Mouse (Mus musculus) forebrain, embryonic 12.5 days (tissue): ENCODE measurements at regions not wholly inside any gene's neighbourhood (a gene's known extent, or its start where the extent isn't known, plus 50 kb on each side); places are given as distances from the start of the nearest gene placed in this dataset.

Experiments used
- ATAC-seq: fragments of 200-750 bp; cut with Nextera tagmentation; 2 replicates; pipeline ENCODE4 v1.8.0; 2017; ENCODE audit warnings: moderate TSS enrichment; ENCODE audit not compliant: low FRiP score
- H3K27ac ChIP-seq: fragments of 300-500 bp; sonication (generic); 2 replicates; pipeline ENCODE4 v1.5.1; 2016; ENCODE audit warnings: mild to moderate bottlenecking
- H3K27me3 ChIP-seq: fragments of 300-500 bp; sonication (generic); 2 replicates; pipeline ENCODE4 v1.6.1; 2016; ENCODE audit warnings: mild to moderate bottlenecking
- H3K36me3 ChIP-seq: fragments of 300-500 bp; sonication (generic); replicated peaks from 2 replicates; pipeline ENCODE4 v1.6.1; 2016; ENCODE audit warnings: mild to moderate bottlenecking
- H3K4me1 ChIP-seq: fragments of 300-500 bp; sonication (generic); 2 replicates; pipeline ENCODE4 v1.6.1; 2016
- H3K4me2 ChIP-seq: fragments of 300-500 bp; sonication (generic); 2 replicates; pipeline ENCODE4 v1.6.1; 2016; ENCODE audit warnings: mild to moderate bottlenecking, moderate library complexity
- H3K4me3 ChIP-seq: fragments of 300-500 bp; sonication (generic); replicated peaks from 2 replicates; pipeline ENCODE4 v1.5.1; 2016; ENCODE audit warnings: mild to moderate bottlenecking
- H3K9ac ChIP-seq: fragments of 300-500 bp; sonication (generic); 2 replicates; pipeline ENCODE4 v1.6.1; 2016; ENCODE audit warnings: mild to moderate bottlenecking
- H3K9me3 ChIP-seq: fragments of 300-500 bp; sonication (generic); 2 replicates; pipeline ENCODE4 v1.6.1; 2016
- WGBS: fragments of 180-500 bp; shearing (Covaris S2); methylation state at CpG from one replicate; pipeline ENCODE4 v1.1.7; 2016; 5-methylcytosine and 5-hydroxymethylcytosine counted together

DNA sequence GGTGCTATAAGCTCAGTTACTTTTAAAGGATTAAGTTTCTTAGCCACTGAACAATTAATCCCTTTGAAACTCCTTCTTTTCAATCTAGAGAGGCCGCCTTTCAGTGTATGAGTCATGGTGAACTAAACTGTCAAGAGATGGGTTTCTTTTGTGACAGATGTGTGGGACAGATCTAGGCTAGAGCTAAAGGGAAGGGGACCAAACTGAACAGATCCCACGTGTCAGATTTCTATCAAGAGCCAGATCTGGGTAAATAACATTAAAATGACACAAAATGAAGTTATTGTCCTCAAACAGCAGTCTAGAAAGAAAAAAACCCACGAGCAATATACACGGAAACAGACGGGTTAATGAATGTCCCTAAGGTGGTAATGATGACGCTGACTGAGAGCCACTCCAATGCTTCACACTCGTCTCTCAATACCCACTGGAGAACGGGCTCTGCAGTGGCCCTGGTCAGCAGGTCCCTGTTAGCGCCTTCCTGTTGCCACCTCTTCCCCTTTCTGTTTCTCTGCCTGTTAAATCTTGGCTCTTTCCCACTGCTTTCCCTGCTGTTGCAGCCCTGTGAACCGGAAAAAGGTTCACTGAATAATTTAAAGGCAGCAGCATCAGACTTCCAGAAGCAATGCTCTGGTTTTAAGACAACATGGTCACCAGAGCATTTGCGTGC, 52.7 kb upstream of the Rab3gap2 start:
- no peaks in the 10 kb centered on the region for H3K36me3 ChIP-seq
- no peaks in the 10 kb centered on the region for H3K9me3 ChIP-seq
- peak; percentile 33; the same call in 1 of the 2 replicates for ATAC-seq
- H3K27me3 ChIP-seq, result no peaks in the 10 kb centered on the region
- no peak overlapping the region for H3K9ac ChIP-seq
- H3K4me1 ChIP-seq, result peaks cover 18% of the 10 kb centered on the region
- H3K4me2 ChIP-seq, result no peak overlapping the region
- H3K27ac ChIP-seq, result no peak overlapping the region
- 38% methylated on average over 11 of the region's 11 CpGs for WGBS
- H3K4me3 ChIP-seq, result no peak overlapping the region

DNA sequence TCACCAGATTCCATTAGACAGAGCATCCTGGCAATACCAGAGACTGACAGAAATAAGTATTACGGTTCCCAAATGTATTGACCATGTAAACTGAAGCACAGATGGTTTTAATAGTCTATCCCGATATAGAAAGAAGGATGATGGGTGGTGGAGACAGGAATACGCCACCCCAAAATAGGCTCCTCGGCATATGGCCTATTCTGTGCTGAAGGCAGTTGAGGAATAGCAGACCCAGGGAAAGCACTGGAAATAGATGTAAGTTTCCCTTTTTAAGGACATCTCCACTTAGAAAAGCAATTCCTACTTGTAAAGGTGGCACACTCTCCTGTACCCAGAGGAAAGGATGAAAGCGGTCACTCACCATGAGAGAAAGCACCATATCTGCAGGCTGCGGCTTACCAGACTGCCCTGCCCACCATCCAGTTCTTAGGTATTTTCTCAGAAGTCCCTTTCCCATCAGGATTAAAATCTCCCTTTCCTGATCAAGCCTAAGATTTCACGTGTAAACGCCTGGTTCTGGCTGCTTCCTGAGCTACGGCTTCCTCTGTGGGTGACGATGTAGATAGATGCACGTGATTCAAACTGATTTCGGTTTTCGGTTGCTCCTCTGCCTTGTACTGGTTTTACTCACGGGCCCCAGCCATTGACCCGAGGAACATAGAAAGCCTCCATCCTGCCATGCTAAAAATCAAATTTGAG, 53.3 kb upstream of the Rab3gap2 start:
- Histone ChIP-seq H3K27ac (no peak overlapping the region), H3K9me3 (no peaks in the 10 kb centered on the region), H3K4me3 (no peak overlapping the region), H3K4me1 (peaks cover 18% of the 10 kb centered on the region), H3K36me3 (no peaks in the 10 kb centered on the region), H3K4me2 (no peak overlapping the region), H3K9ac (no peak overlapping the region), H3K27me3 (no peaks in the 10 kb centered on the region)
- 59% methylated on average over 15 of the region's 15 CpGs for WGBS
- no peak for ATAC-seq

- Histone ChIP-seq H3K9ac (no peak overlapping the region), H3K9me3 (no peaks in the 10 kb centered on the region), H3K27ac (no peak overlapping the region), H3K4me1 (no peaks in the 10 kb centered on the region; the same call in 1 of the 2 replicates), H3K4me3 (no peak overlapping the region), H3K36me3 (no peaks in the 10 kb centered on the region), H3K27me3 (no peaks in the 10 kb centered on the region), H3K4me2 (no peak overlapping the region)
- 97% methylated on average over 1 of the region's 1 CpGs for WGBS
- no peak for ATAC-seq
These were observed 59.1 kb upstream of the Rab3gap2 start for GRCm38 (mm10) chr1:185144791-185145190.

DNA sequence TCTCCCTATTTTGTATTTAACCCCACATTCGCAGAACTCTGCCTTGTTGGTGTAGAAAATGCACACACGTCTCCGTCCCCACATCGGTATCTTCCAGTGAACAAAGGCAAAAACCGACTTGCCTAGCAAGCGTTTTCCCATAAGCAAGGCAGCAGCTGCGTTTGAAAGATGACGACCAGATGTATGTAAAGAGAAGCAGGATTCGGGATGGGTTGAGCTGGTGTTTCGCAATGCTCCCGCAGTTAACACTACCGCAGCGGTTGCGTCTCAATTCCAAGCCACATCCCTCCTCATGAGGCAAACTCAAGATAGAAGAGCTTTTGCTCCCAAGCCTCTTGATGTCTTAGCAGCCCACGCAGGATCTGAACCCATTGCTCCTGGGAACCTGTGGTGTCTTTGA, 59.9 kb upstream of the Rab3gap2 start:
- ATAC-seq, result no peak
- no peaks in the 10 kb centered on the region for H3K9me3 ChIP-seq
- no peaks in the 10 kb centered on the region for H3K36me3 ChIP-seq
- no peak overlapping the region for H3K27ac ChIP-seq
- H3K27me3 ChIP-seq, result no peaks in the 10 kb centered on the region
- 92% methylated on average over 15 of the region's 15 CpGs for WGBS
- no peaks in the 10 kb centered on the region for H3K4me1 ChIP-seq
- H3K4me3 ChIP-seq, result no peak overlapping the region
- H3K4me2 ChIP-seq, result no peak overlapping the region
- no peak overlapping the region for H3K9ac ChIP-seq

DNA sequence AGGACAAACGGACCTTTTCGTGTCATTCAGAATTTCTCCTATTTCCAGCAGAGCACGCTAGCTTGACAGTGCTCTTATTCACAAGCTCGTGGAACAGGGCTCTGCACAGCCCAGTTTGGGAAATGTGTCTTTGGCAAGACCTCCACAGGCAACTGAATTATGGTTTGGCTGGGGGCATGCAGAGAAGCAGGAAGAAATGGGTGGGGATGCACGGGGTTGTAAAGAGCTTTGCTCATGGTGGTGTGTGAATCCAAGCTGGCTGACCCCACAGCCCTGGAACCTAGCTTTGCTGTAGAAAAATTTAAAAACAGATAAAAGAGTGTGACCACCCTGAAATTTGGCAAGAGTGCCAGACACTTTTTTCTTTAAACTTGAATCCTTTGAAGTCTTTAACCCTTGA, 63.6 kb upstream of the Rab3gap2 start:
- no peaks in the 10 kb centered on the region for H3K27me3 ChIP-seq
- 89% methylated on average over 5 of the region's 5 CpGs for WGBS

DNA sequence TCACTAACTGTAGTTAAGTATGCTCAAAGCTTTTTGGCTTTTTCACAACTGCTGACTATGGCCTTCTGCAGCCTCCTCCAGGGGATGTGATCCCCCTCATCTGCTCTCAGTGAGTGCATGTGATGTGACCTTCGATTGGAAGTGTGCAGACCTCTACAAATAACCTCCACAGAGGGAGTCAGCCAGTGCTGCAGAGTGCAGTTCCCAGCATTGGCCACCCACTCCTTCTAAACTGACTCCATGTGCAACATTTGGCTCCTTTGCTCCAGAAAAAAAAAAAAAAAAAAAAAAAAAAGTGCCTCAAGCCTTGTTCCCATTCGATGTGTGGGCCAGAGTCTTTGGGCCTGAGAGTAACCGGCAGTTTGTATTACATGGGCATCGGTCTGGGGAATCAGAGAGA, 75.7 kb upstream of the Rab3gap2 start:
- no peaks in the 10 kb centered on the region for H3K36me3 ChIP-seq
- H3K4me1 ChIP-seq, result no peaks in the 10 kb centered on the region
- no peak overlapping the region for H3K4me2 ChIP-seq
- no peak overlapping the region for H3K9ac ChIP-seq
- no peak for ATAC-seq
- no peak overlapping the region for H3K27ac ChIP-seq
- WGBS, result 67% methylated on average over 4 of the region's 4 CpGs
- no peaks in the 10 kb centered on the region for H3K27me3 ChIP-seq
- H3K9me3 ChIP-seq, result no peaks in the 10 kb centered on the region
- no peak overlapping the region for H3K4me3 ChIP-seq

More for the DNA sequence above, 63.6 kb upstream of the Rab3gap2 start:
- no peaks in the 10 kb centered on the region for H3K4me1 ChIP-seq
- H3K27ac ChIP-seq, result no peak overlapping the region
- H3K9me3 ChIP-seq, result no peaks in the 10 kb centered on the region
- H3K9ac ChIP-seq, result no peak overlapping the region
- no peaks in the 10 kb centered on the region for H3K36me3 ChIP-seq
- no peak for ATAC-seq
- no peak overlapping the region for H3K4me3 ChIP-seq
- no peak overlapping the region for H3K4me2 ChIP-seq

- 86% methylated on average over 14 of the region's 14 CpGs for WGBS
- no peaks in the 10 kb centered on the region for H3K36me3 ChIP-seq
- no peak overlapping the region for H3K4me2 ChIP-seq
- H3K4me3 ChIP-seq, result no peak overlapping the region
- no peaks in the 10 kb centered on the region for H3K27me3 ChIP-seq
- no peak for ATAC-seq
- H3K9me3 ChIP-seq, result no peaks in the 10 kb centered on the region
- no peaks in the 10 kb centered on the region for H3K4me1 ChIP-seq
- H3K9ac ChIP-seq, result no peak overlapping the region
- H3K27ac ChIP-seq, result no peak overlapping the region
These were observed 78.1 kb upstream of the Rab3gap2 start for GRCm38 (mm10) chr1:185125737-185126286.

DNA sequence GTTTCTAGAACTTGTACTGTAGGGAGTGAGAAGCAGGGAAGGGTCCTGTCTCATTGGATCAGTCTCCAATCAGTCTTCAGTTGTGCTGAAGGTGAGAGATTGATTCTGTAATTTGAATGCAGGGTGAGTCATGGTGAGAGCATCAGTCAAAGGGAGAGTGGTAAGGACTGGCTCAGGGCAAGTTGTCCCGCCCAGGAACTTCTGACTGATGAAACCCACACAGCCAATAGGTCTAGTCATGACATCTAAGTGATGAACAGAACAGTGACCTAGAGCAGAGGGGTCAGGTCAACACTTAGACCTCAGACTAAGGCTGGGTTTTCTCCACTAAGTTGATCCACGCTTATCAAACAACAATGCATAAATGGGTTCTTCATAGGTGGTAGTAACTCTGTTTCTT, 82.4 kb upstream of the Rab3gap2 start:
- Histone ChIP-seq H3K27ac (no peak overlapping the region), H3K4me3 (no peak overlapping the region), H3K27me3 (no peaks in the 10 kb centered on the region), H3K36me3 (no peaks in the 10 kb centered on the region), H3K9me3 (no peaks in the 10 kb centered on the region), H3K4me2 (no peak overlapping the region), H3K4me1 (no peaks in the 10 kb centered on the region), H3K9ac (no peak overlapping the region)
- no peak for ATAC-seq
- WGBS, result 83% methylated on average over 2 of the region's 2 CpGs

GRCm38 (mm10) chr1:185120416-185120815, 83.5 kb upstream of the Rab3gap2 start:
- no peaks in the 10 kb centered on the region for H3K4me1 ChIP-seq
- H3K4me2 ChIP-seq, result no peak overlapping the region
- no peak for ATAC-seq
- H3K9ac ChIP-seq, result no peak overlapping the region
- H3K27me3 ChIP-seq, result no peaks in the 10 kb centered on the region
- no peaks in the 10 kb centered on the region for H3K9me3 ChIP-seq
- H3K27ac ChIP-seq, result no peak overlapping the region
- no peaks in the 10 kb centered on the region for H3K36me3 ChIP-seq
- no peak overlapping the region for H3K4me3 ChIP-seq
- 74% methylated on average over 2 of the region's 2 CpGs for WGBS

GRCm38 (mm10) chr1:185117711-185118110, 86.2 kb upstream of the Rab3gap2 start:
- no peaks in the 10 kb centered on the region for H3K27me3 ChIP-seq
- 58% methylated on average over 5 of the region's 5 CpGs for WGBS
- no peak overlapping the region for H3K4me3 ChIP-seq
- H3K4me2 ChIP-seq, result no peak overlapping the region
- H3K4me1 ChIP-seq, result no peaks in the 10 kb centered on the region
- no peaks in the 10 kb centered on the region for H3K36me3 ChIP-seq
- no peak for ATAC-seq
- H3K27ac ChIP-seq, result no peak overlapping the region
- H3K9me3 ChIP-seq, result no peaks in the 10 kb centered on the region
- no peak overlapping the region for H3K9ac ChIP-seq

GRCm38 (mm10) chr1:185113687-185114086, 90.2 kb upstream of the Rab3gap2 start:
- Histone ChIP-seq H3K4me1 (no peaks in the 10 kb centered on the region), H3K4me3 (no peak overlapping the region), H3K4me2 (no peak overlapping the region), H3K27me3 (no peaks in the 10 kb centered on the region), H3K36me3 (no peaks in the 10 kb centered on the region), H3K9me3 (no peaks in the 10 kb centered on the region), H3K27ac (no peak overlapping the region), H3K9ac (no peak overlapping the region)
- no peak for ATAC-seq
- WGBS, result 87% methylated on average over 6 of the region's 6 CpGs

DNA sequence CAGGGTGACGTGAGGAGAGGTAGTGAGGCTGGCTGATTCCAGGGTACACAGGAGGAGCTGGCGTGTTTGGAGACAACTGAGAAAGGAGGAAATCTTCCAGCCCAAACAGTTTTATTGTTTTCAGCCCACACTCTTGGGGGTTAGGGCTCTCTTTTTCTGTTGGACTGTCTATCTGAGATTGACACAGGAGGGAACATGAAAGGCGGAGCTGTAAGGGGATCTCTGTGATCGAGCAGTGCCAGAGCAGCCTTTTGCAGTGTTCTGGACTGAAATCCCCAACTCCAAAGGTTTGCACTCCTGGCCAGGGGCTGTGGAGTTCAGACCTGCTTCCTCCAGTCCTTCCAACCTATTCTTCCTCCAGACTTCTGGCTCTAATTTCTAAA, 91.9 kb upstream of the Rab3gap2 start:
- Histone ChIP-seq H3K9me3 (no peaks in the 10 kb centered on the region), H3K4me1 (no peaks in the 10 kb centered on the region), H3K27ac (no peak overlapping the region), H3K9ac (no peak overlapping the region), H3K4me3 (no peak overlapping the region), H3K36me3 (no peaks in the 10 kb centered on the region), H3K4me2 (no peak overlapping the region), H3K27me3 (no peaks in the 10 kb centered on the region)
- 80% methylated on average over 4 of the region's 4 CpGs for WGBS
- ATAC-seq, result no peak
